11 mouse cellular contexts compared by ENCODE assay signal in genomic region chr13:12334016-12334415, GRCm38 (mm10). TPM values are rescaled to one million over a fixed set of nuclear protein-coding genes. Genes with fewer than 3 reads are reported as not detected.
DNase-seq lines count a peak whose midpoint lies in the region.
"Had no signal": no experiment of that assay in that cellular context is flagged by ENCODE, and none has a peak within 500 bp of the region (broad histone marks: within the 10 kb centered on the region; RNA-seq: fewer than 3 reads in every experiment).

No protein-coding gene starts in this region.

- DNase-seq in left cerebral cortex, adult 11 months (ENCODE audit: low spot score): peak; percentile 80
- DNase-seq in left cerebral cortex, postnatal 4 days: no peak
- peak; percentile 82 to 84 for DNase-seq in layer of hippocampus, adult 8-10 months (ENCODE audit: low spot score in 2 of 2)
- peak; percentile 87 to 93 for DNase-seq in left cerebral cortex, postnatal 25 days (ENCODE audit: low spot score in 2 of 2)
- no peak for DNase-seq in kidney, adult 18-20 months
- DNase-seq in kidney, postnatal 36 days: no peak
- no peak for DNase-seq in spleen, postnatal 14 days (ENCODE audit: low spot score in 2 of 2)
- DNase-seq: embryo, embryonic 11 days; gastrocnemius, postnatal 25 days; kidney, postnatal 10 days; thymus, postnatal 25 days had no signal

- intact Hi-C loops in left cerebral cortex, postnatal 4 days (cut with DNase I): no loop called here
- intact Hi-C loops in left cerebral cortex, postnatal 25 days (cut with DNase I): no loop called here

RNA-seq across cellular contexts. Expression of gene Actn2, which starts 6.5 kb away (rescaled TPM):
- total RNA-seq in left cerebral cortex, postnatal 4 days (2021): 10 to 100 TPM; 12.3 to 15.2 TPM
- 10 to 100 TPM; 16.4 to 19.6 (median 17.7) TPM for total RNA-seq in layer of hippocampus, adult 8-10 months (2022)
- 10 to 100 TPM in 1 of 2 experiments, 1 to 10 TPM in 1; 9.9 to 22.1 TPM for total RNA-seq in left cerebral cortex, postnatal 25 days (2021)

Comparison
In these comparisons a context has a peak if more than half of its experiments do, and no peak if none do; other contexts are left out.
1. DNase-seq: peak in left cerebral cortex, adult 11 months (single experiment), layer of hippocampus, adult 8-10 months (2 of 2) and left cerebral cortex, postnatal 25 days (2 of 2); none in left cerebral cortex, postnatal 4 days (single experiment), kidney, adult 18-20 months (single experiment), kidney, postnatal 36 days (0 of 2) and spleen, postnatal 14 days (0 of 2).